Mouse (Mus musculus): ENCODE results near the gene 1700061G19Rik.

GRCm38 (mm10) chr17:56935363-56936131 lies 60.3 kb downstream of the 1700061G19Rik start, which contains the start of gene Mllt1:
- TF ChIP-seq EP300 (IDR thresholded peaks at IDR 0.05; ENCODE audit: low read length) (no peak), CTCF (conservative IDR thresholded peaks at IDR 0.05 in 1 of 2, IDR thresholded peaks at IDR 0.05 in 1 of 2; ENCODE audit: low read depth in 2 of 2, low read length in 2 of 2) (peak in 1 of 2 experiments; percentile 44; a peak in 2 of 4 replicates), MAZ (IDR thresholded peaks at IDR 0.05; ENCODE audit: low read depth, low read length) (peak; percentile 93), MEF2A (IDR thresholded peaks at IDR 0.05; ENCODE audit: borderline replicate concordance, low read depth, low read length) (0 out of 2 replicates have a peak, but pooled peaks have one; percentile 29), NRF1 (IDR thresholded peaks at IDR 0.05; ENCODE audit: low read depth, low read length) (peak; percentile 82), MAX (IDR thresholded peaks at IDR 0.05; ENCODE audit: low read length) (peak; percentile 99), POLR2A (IDR thresholded peaks at IDR 0.05; ENCODE audit: low read depth, low read length) (peak; percentile 43; the same call in 1 of the 2 replicates), ZC3H11A (IDR thresholded peaks at IDR 0.05; ENCODE audit: low read depth, low read length) (no peak), ZNF384 (IDR thresholded peaks at IDR 0.05; ENCODE audit: low read depth, low read length) (no peak), USF2 (conservative IDR thresholded peaks at IDR 0.05; ENCODE audit: low read depth, low read length) (no peak; the same call in 1 of the 2 replicates)

All from CH12.LX (cell line).